Mouse (Mus musculus) midbrain, embryonic 12.5 days (tissue): Measurements from ENCODE around the gene Crip1. TPM values are rescaled to one million over a fixed set of nuclear protein-coding genes. Genes with fewer than 3 reads are reported as not detected.

Source experiments
- ATAC-seq: fragments of 200-750 bp; cut with Nextera tagmentation; 2 replicates; pipeline ENCODE4 v1.8.0; 2017; ENCODE audit warnings: low read depth, moderate TSS enrichment, moderate library complexity; ENCODE audit not compliant: low FRiP score
- H3K27ac ChIP-seq: fragments of 300-500 bp; sonication (generic); replicated peaks from 2 replicates; pipeline ENCODE4 v1.5.1; 2016; ENCODE audit warnings: mild to moderate bottlenecking
- H3K27me3 ChIP-seq: fragments of 300-500 bp; sonication (generic); 2 replicates; pipeline ENCODE4 v1.6.1; 2016; ENCODE audit warnings: mild to moderate bottlenecking
- H3K36me3 ChIP-seq: fragments of 300-500 bp; sonication (generic); 2 replicates; pipeline ENCODE4 v1.6.1; 2016
- H3K4me1 ChIP-seq: fragments of 300-500 bp; sonication (generic); 2 replicates; pipeline ENCODE4 v1.6.1; 2016
- H3K4me2 ChIP-seq: fragments of 300-500 bp; sonication (generic); replicated peaks from 2 replicates; pipeline ENCODE4 v1.6.1; 2016; ENCODE audit warnings: mild to moderate bottlenecking, moderate library complexity
- H3K4me3 ChIP-seq: fragments of 300-500 bp; sonication (generic); 2 replicates; pipeline ENCODE4 v1.5.1; 2016; ENCODE audit warnings: mild to moderate bottlenecking
- H3K9ac ChIP-seq: fragments of 300-500 bp; sonication (generic); replicated peaks from 2 replicates; pipeline ENCODE4 v1.6.1; 2016; ENCODE audit warnings: mild to moderate bottlenecking, moderate library complexity
- H3K9me3 ChIP-seq: fragments of 300-500 bp; sonication (generic); 2 replicates; pipeline ENCODE4 v1.6.1; 2016; ENCODE audit warnings: mild to moderate bottlenecking
- WGBS: fragments of 180-500 bp; shearing (Covaris S2); methylation state at CpG from one replicate; pipeline ENCODE4 v1.1.7; 2016; 5-methylcytosine and 5-hydroxymethylcytosine counted together
- polyA plus RNA-seq: library from polyadenylated mRNA; unstranded; fragments of >200 nt; fragmentation: Nextera tagmentation; extraction: Ambion mirVana; gene quantifications from 2 replicates; pipeline ENCODE4 v1.2.1, GENCODE M21; 2016

Crip1 gene
- polyA plus RNA-seq, 1 experiment from 2014 or later: 86.3 TPM

DNA sequence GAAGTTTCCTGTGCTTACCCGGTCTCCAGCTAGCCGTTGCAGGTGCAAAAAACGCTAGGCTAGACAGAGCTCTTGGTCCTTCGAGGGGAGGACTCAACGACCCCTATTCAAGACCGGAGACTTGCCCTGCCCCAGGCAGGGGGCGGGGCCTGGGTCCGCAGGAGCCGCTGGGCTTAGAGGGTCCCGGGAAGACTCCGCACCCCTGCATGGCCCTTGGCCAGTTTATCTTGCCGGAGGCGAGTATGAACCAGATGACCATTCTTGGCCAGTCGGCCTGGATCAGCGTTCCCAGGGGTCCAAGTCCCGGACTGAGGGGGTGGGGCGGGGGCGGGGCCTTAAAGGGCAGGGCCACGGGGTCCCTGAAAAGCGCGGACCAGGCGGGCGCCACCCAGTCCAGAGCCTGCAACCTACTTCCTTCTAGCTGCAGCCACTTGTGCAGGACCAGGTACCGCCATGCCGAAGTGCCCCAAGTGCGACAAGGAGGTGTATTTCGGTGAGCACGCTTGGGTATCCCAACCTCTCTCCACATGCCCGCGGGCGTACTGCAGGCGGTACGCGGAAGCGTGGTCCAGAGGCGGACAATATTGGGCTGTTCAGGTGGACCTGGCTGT lies 5.7 kb downstream of the Crip1 start:
- peak overlapping the region; percentile 43 for H3K4me3 ChIP-seq
- peak overlapping the region; percentile 71 for H3K4me2 ChIP-seq
- peaks cover 38% of the 10 kb centered on the region for H3K4me1 ChIP-seq
- WGBS: under 1% methylated on average over 30 of the region's 36 CpGs
- H3K9me3 ChIP-seq: no peaks in the 10 kb centered on the region
- no peak overlapping the region for H3K27ac ChIP-seq
- H3K27me3 ChIP-seq: peaks cover 81% of the 10 kb centered on the region
- no peaks in the 10 kb centered on the region for H3K36me3 ChIP-seq
- peak overlapping the region; percentile 46 for H3K9ac ChIP-seq
- no peak for ATAC-seq

- ATAC-seq: no peak
- no peaks in the 10 kb centered on the region for H3K9me3 ChIP-seq
- H3K9ac ChIP-seq: peak overlapping the region; percentile 46
- WGBS: 24% methylated on average over 19 of the region's 19 CpGs
- H3K4me3 ChIP-seq: peak overlapping the region; percentile 43
- H3K36me3 ChIP-seq: no peaks in the 10 kb centered on the region
- peak overlapping the region; percentile 71 for H3K4me2 ChIP-seq
- peaks cover 76% of the 10 kb centered on the region for H3K27me3 ChIP-seq
- H3K4me1 ChIP-seq: peaks cover 41% of the 10 kb centered on the region
- no peak overlapping the region for H3K27ac ChIP-seq
Measured at GRCm38 (mm10) chr12:113152272-113152661, 6.2 kb downstream of the Crip1 start.

GRCm38 (mm10) chr12:113152991-113153525 lies 6.9 kb downstream of the Crip1 start:
- H3K4me3 ChIP-seq: no peak overlapping the region
- 0 out of 2 replicates have a peak, but pooled peaks cover 2% of the 10 kb centered on the region for H3K36me3 ChIP-seq
- ATAC-seq: no peak
- H3K27ac ChIP-seq: no peak overlapping the region
- H3K9me3 ChIP-seq: no peaks in the 10 kb centered on the region
- WGBS: 76% methylated on average over 6 of the region's 6 CpGs
- peaks cover 48% of the 10 kb centered on the region for H3K4me1 ChIP-seq
- H3K9ac ChIP-seq: no peak overlapping the region
- H3K27me3 ChIP-seq: peaks cover 69% of the 10 kb centered on the region
- no peak overlapping the region for H3K4me2 ChIP-seq

GRCm38 (mm10) chr12:113153971-113154370 lies 7.9 kb downstream of the Crip1 start:
- peaks cover 40% of the 10 kb centered on the region for H3K4me1 ChIP-seq
- no peak overlapping the region for H3K4me2 ChIP-seq
- 0 out of 2 replicates have a peak, but pooled peaks cover 3% of the 10 kb centered on the region for H3K36me3 ChIP-seq
- no peak overlapping the region for H3K4me3 ChIP-seq
- H3K27me3 ChIP-seq: peaks cover 59% of the 10 kb centered on the region
- ATAC-seq: no peak
- 90% methylated on average over 7 of the region's 7 CpGs for WGBS
- H3K9ac ChIP-seq: no peak overlapping the region
- H3K27ac ChIP-seq: no peak overlapping the region
- H3K9me3 ChIP-seq: no peaks in the 10 kb centered on the region

DNA sequence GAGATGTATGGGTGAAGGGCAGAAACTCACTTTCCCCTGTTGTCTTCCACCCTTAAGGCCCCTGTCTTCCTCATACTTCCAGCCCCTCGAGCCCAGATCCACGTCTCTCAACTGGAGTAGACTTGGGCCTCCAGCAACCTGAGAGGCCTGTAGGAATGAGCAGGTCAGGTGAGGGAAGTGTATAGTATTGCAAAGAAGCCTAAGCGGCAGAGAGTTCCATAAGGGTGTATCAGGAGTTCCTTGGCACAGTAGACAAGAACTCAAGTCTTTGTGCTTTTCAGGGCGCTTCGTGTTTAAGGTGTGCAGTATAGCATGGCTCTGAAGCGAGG lies 8.6 kb downstream of the Crip1 start:
- WGBS: 85% methylated on average over 6 of the region's 6 CpGs
- no peak for ATAC-seq
- H3K4me2 ChIP-seq: peak overlapping the region; percentile 63
- H3K9me3 ChIP-seq: no peaks in the 10 kb centered on the region
- no peak overlapping the region for H3K9ac ChIP-seq
- no peak overlapping the region for H3K27ac ChIP-seq
- 0 out of 2 replicates have a peak, but pooled peaks cover 3% of the 10 kb centered on the region for H3K36me3 ChIP-seq
- H3K27me3 ChIP-seq: peaks cover 54% of the 10 kb centered on the region
- no peak overlapping the region for H3K4me3 ChIP-seq
- H3K4me1 ChIP-seq: peaks cover 36% of the 10 kb centered on the region

DNA sequence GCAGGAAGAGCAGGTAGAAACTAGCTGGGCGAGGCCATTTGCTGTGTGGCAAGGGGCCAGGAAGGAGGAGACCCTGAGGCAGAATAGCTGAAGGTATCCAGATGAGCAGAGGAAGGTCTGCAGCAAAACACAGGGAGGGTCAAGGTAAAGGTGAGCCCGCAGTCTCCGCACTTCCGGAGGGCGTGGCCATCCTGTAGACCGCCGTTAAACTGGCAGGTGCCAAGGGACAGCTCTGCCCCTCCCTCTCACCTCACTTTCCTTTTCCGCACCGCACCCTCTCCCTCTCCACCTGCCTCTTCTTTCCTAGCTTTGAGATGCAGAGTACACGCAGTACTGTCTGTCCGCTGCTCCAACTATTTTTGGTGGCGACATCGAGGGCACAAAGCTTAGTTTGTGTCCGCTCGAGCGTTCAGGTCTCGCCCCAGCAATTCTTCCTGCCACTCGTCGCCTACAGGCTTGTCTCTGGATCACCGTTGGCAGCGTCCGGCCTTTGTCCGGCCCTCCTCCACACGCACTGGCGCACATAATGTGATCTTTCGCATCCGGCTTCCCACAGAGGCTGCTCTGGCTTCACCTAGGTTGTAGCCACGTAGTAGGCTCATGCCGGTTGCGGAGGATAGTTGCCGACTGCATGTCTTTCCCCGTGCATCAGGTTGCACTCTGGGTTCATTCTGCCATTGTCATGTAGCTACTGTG lies 9.1 kb downstream of the Crip1 start:
- H3K27me3 ChIP-seq: peaks cover 50% of the 10 kb centered on the region
- peak overlapping the region; percentile 63 for H3K4me2 ChIP-seq
- no peaks in the 10 kb centered on the region for H3K9me3 ChIP-seq
- H3K36me3 ChIP-seq: 0 out of 2 replicates have a peak, but pooled peaks cover 3% of the 10 kb centered on the region
- peak overlapping the region; percentile 56; the same call in 1 of the 2 replicates for H3K27ac ChIP-seq
- peak overlapping the region; percentile 61 for H3K4me3 ChIP-seq
- peak overlapping the region; percentile 57 for H3K9ac ChIP-seq
- H3K4me1 ChIP-seq: peaks cover 36% of the 10 kb centered on the region
- 4% methylated on average over 32 of the region's 32 CpGs for WGBS
- ATAC-seq: peak; percentile 1

DNA sequence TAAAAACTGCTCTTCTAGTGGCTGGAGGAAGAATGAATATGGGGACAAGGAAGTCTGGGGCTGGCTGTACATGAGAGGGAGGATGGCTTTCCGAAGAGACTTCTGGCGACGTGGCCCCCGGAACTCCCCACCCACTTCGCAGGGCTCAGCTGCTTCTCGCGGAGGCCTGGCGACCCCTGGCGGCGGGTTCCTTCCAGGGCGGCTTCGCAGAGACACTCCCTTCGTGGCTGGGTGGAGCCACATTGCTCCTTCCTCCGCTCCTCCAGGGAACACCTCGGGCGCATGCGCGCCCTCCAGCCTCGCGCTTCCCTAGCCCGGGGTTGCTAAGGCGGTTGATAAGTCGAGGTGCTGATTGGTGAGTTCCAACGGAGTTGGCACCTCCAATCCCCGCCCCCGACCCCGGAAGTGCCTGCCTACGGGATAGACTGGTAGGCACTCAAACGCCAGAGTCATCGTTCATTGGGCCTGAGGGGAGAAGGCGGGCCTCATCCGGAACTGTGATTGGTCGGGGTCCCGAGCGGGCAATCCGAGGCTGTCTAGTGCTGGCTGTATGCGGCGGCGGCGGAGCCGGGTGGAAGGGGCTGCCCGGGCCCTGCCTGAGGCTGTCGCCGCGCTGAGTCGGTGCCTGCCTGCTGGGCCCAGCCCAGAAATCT lies 9.9 kb downstream of the Crip1 start, which contains the start of gene Tedc1:
Gene Tedc1, plus strand, starts transcription at position 535 of the 653 bp plus-strand sequence.
- peak within 1 kb of the TSS; percentile 57 for H3K9ac ChIP-seq
- peak within 1 kb of the TSS; percentile 56; the same call in 1 of the 2 replicates for H3K27ac ChIP-seq
- under 1% methylated on average over 42 of the region's 46 CpGs for whole genome bisulfite sequencing

DNA sequence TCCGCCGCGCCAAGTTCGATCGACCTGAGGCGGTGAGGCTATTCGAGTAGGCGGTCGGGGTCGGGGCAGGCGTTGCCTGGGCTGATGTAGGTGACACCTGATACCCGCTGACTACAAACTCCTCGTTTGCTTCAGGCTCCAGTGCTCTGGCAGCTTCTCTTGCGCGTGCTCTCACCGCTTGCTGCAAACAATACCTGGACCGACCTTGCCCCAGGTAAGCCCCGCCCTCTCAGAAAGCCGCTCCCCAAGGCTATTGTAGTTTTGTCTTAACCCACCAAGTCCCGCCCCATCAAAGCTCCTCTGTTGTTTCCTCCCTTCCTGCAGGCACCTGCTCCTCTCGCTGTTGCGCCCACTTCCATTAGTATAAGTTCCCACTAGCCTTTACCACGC lies 10.4 kb downstream of the Crip1 start:
- H3K4me3 ChIP-seq: peak overlapping the region; percentile 61
- ATAC-seq: no peak
- under 1% methylated on average over 23 of the region's 23 CpGs for WGBS

More for the DNA sequence above, 9.9 kb downstream of the Crip1 start, which contains the start of gene Tedc1:
- Histone ChIP-seq H3K36me3 (0 out of 2 replicates have a peak, but pooled peaks cover 3% of the 10 kb centered on the region), H3K4me3 (peak within 1 kb of the TSS; percentile 61), H3K9me3 (no peaks in the 10 kb centered on the region), H3K4me1 (peaks cover 36% of the 10 kb centered on the region), H3K27me3 (peaks cover 42% of the 10 kb centered on the region), H3K4me2 (peak within 1 kb of the TSS; percentile 85)
- peak; percentile 98 for ATAC-seq

GRCm38 (mm10) chr12:113157002-113157401 lies 10.9 kb downstream of the Crip1 start:
- H3K9ac ChIP-seq: peak overlapping the region; percentile 53
- peaks cover 11% of the 10 kb centered on the region; the same call in 1 of the 2 replicates for H3K36me3 ChIP-seq
- H3K27ac ChIP-seq: no peak overlapping the region
- H3K27me3 ChIP-seq: peaks cover 32% of the 10 kb centered on the region
- peak overlapping the region; percentile 85 for H3K4me2 ChIP-seq
- ATAC-seq: no peak
- peak overlapping the region; percentile 61 for H3K4me3 ChIP-seq
- WGBS: 37% methylated on average over 8 of the region's 8 CpGs
- peaks cover 27% of the 10 kb centered on the region for H3K4me1 ChIP-seq
- no peaks in the 10 kb centered on the region for H3K9me3 ChIP-seq

More for the DNA sequence above, 10.4 kb downstream of the Crip1 start:
- H3K27me3 ChIP-seq: peaks cover 36% of the 10 kb centered on the region
- H3K4me1 ChIP-seq: peaks cover 32% of the 10 kb centered on the region
- H3K9me3 ChIP-seq: no peaks in the 10 kb centered on the region
- H3K4me2 ChIP-seq: peak overlapping the region; percentile 85
- H3K9ac ChIP-seq: peak overlapping the region; percentile 53
- no peak overlapping the region for H3K27ac ChIP-seq
- peaks cover 7% of the 10 kb centered on the region; the same call in 1 of the 2 replicates for H3K36me3 ChIP-seq

GRCm38 (mm10) chr12:113157521-113157920 lies 11.4 kb downstream of the Crip1 start:
- Histone ChIP-seq H3K4me3 (peak overlapping the region; percentile 61; the same call in 1 of the 2 replicates), H3K27ac (no peak overlapping the region), H3K9ac (peak overlapping the region; percentile 53; the same call in 1 of the 2 replicates), H3K4me1 (peaks cover 22% of the 10 kb centered on the region), H3K9me3 (no peaks in the 10 kb centered on the region), H3K27me3 (peaks cover 27% of the 10 kb centered on the region), H3K36me3 (peaks cover 15% of the 10 kb centered on the region; the same call in 1 of the 2 replicates), H3K4me2 (peak overlapping the region; percentile 85)
- 91% methylated on average over 8 of the region's 8 CpGs for WGBS
- ATAC-seq: no peak

GRCm38 (mm10) chr12:113157971-113158370 lies 11.9 kb downstream of the Crip1 start:
- Histone ChIP-seq H3K27ac (no peak overlapping the region), H3K9me3 (no peaks in the 10 kb centered on the region), H3K36me3 (peaks cover 19% of the 10 kb centered on the region), H3K4me2 (no peak overlapping the region), H3K9ac (no peak overlapping the region), H3K4me3 (no peak overlapping the region), H3K4me1 (peaks cover 22% of the 10 kb centered on the region), H3K27me3 (peaks cover 22% of the 10 kb centered on the region)
- ATAC-seq: no peak
- WGBS: 90% methylated on average over 8 of the region's 8 CpGs
